Mouse (Mus musculus): ENCODE data around the gene Aqp1. TPM values are rescaled to one million over a fixed set of nuclear protein-coding genes. Genes with fewer than 3 reads are reported as not detected.
A peak's percentile ranks its signal among the peaks of the same experiment; 100 is the strongest.

Gene Aqp1
- polyA plus RNA-seq (2014; fragmentation: Nextera tagmentation; extraction: Ambion mirVana), result 3.6 and 6.5 TPM in 2 replicates

DNA sequence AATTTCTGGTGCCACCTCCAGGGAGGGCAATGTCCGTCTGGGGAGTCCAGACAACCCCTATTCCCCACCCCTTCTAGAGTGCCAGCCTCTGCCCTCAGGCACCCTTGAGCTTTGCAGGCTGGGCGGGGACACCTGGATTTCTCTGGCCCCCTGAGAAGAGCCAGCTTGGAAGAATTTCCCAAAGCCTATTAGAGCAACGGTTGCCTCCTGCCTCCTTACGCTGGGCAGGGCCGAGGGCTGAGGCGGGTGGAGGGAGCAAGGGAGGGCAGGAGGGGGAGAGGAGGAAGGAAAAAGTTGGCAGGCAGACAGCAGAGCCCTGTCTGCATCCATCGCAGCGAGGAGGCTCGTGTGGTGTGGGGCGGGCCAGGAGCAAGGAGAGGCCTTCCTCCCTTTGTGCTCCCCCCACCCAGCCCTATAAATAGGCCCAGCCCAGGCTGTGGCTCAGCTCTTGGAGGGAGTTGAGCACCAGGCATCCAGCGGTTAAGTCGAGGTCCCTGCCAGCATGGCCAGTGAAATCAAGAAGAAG, at the start of gene Aqp1:
Aqp1 (plus strand) TSS at position 444 of the 526 bp plus-strand sequence.
- H3K4me2 ChIP-seq (replicated peaks), result no peak within 1 kb of the TSS
- DNase-seq (ENCODE audit: low spot score) (peak; percentile 43), ATAC-seq (ENCODE audit: low FRiP score) (peak; percentile 82)
- peaks cover 25% of the 10 kb centered on the region; the same call in 1 of the 2 replicates for H3K4me1 ChIP-seq (replicated peaks; ENCODE audit: control insufficient read depth, insufficient read depth, low read length)
- no peak within 1 kb of the TSS for H3K27ac ChIP-seq
- H3K4me3 ChIP-seq (replicated peaks; ENCODE audit: low read length), result no peak within 1 kb of the TSS
- no peaks in the 10 kb centered on the region for H3K27me3 ChIP-seq (ENCODE audit: control insufficient read depth, insufficient read depth, low read length)
- no peaks in the 10 kb centered on the region for H3K9me3 ChIP-seq (ENCODE audit: control insufficient read depth, low read length)
- no peaks in the 10 kb centered on the region for H3K36me3 ChIP-seq (replicated peaks; ENCODE audit: control insufficient read depth, insufficient read depth)
- no peak within 1 kb of the TSS for H3K9ac ChIP-seq
- 23% methylated on average over 12 of the region's 12 CpGs for WGBS

DNA sequence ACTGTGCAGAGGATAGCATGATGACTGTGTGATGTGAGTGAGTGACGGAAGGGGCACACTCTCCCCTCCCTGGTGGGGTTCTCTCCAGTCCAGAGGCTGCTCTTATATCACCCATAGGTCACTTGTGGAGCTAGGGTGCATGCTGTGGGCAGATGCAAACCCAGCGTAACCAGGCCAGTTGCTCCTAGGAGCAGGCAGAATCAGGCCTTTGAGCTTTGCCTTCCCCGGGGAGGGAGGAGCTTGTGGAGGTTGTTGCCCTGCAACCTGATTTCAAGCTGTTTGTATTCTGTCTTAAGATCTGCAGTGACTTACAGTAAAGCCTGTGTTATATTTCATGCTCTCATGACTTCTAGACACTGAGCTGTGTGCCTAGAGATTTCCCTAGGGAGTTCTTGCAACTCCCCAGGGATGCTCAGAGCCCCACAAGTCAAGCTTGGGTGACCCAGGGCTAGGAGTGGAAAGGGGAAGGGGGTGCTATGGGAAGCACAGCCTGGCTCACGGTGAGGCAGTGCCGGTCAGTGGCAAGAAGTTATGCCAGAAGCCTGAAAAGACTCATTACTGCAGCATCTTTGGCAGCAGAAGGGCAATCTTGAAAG, 48.1 kb upstream of the Aqp1 start:
- WGBS, result 76% methylated on average over 5 of the region's 5 CpGs
- Histone ChIP-seq H3K4me3 (replicated peaks; ENCODE audit: low read length) (no peak overlapping the region), H3K4me1 (replicated peaks; ENCODE audit: control insufficient read depth, insufficient read depth, low read length) (no peaks in the 10 kb centered on the region), H3K9me3 (ENCODE audit: control insufficient read depth, low read length) (no peaks in the 10 kb centered on the region), H3K27me3 (ENCODE audit: control insufficient read depth, insufficient read depth, low read length) (no peaks in the 10 kb centered on the region), H3K27ac (no peak overlapping the region), H3K36me3 (replicated peaks; ENCODE audit: control insufficient read depth, insufficient read depth) (no peaks in the 10 kb centered on the region), H3K9ac (no peak overlapping the region), H3K4me2 (replicated peaks) (no peak overlapping the region)
- DNase-seq (ENCODE audit: low spot score), result no peak
- no peak for ATAC-seq (ENCODE audit: low FRiP score)

DNA sequence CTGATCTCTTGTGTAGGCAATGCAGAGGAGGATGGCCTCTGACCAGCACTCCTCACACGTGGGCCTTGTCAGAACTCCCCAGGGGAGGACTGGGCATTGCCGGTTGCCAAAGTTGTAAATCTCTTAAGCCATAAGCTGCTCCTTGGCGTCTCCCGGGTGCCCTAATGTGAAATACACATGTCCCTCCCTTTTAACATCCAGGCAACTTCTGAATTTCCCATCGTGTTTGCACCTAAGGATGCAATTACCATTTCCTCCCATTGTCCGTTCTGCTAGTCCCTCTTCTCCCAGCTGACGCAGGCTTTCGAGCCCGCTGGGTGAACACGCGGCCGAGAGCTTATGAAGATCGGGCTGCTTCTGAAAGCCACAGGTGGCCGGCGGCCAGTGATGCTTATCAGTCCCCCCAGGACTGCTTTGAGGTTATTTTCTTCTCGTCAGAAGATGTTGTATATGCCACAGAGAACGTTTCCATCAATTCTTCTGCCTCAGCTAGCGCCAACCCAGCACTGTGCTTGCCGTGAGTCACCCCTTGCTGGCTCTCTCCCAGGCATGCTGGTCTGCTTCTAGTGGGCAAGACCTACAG, 41.6 kb upstream of the Aqp1 start:
- ATAC-seq (ENCODE audit: low FRiP score), result no peak
- no peaks in the 10 kb centered on the region for H3K4me1 ChIP-seq (replicated peaks; ENCODE audit: control insufficient read depth, insufficient read depth, low read length)
- H3K4me2 ChIP-seq (replicated peaks), result no peak overlapping the region
- 62% methylated on average over 19 of the region's 19 CpGs for WGBS
- no peak overlapping the region for H3K27ac ChIP-seq
- peaks cover 13% of the 10 kb centered on the region; the same call in 1 of the 2 replicates for H3K36me3 ChIP-seq (replicated peaks; ENCODE audit: control insufficient read depth, insufficient read depth)
- DNase-seq (ENCODE audit: low spot score), result no peak
- H3K4me3 ChIP-seq (replicated peaks; ENCODE audit: low read length), result no peak overlapping the region
- no peaks in the 10 kb centered on the region for H3K9me3 ChIP-seq (ENCODE audit: control insufficient read depth, low read length)
- H3K27me3 ChIP-seq (ENCODE audit: control insufficient read depth, insufficient read depth, low read length), result no peaks in the 10 kb centered on the region
- H3K9ac ChIP-seq, result no peak overlapping the region

DNA sequence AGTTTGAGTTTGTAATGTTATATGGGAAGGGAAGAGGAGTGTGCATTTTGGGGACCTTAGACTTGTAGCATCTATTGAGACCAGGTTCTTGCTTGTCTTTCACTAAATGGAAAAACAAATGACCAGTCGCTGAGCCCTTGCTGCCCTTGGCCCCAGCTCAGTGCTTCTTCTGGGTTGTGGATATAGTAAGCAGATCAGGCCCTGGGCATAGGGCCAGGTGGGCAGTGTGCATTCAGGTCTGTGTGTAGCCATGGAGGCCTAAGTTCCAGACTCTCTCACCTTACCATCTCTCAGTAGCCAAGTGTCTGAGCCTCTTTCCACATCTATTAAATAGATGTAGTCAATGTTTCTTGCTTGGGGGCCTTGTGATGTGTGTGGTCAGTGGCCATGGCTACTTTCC, 40.9 kb upstream of the Aqp1 start:
- Histone ChIP-seq H3K9ac (no peak overlapping the region), H3K4me2 (replicated peaks) (no peak overlapping the region), H3K9me3 (ENCODE audit: control insufficient read depth, low read length) (no peaks in the 10 kb centered on the region), H3K4me3 (replicated peaks; ENCODE audit: low read length) (no peak overlapping the region), H3K36me3 (replicated peaks; ENCODE audit: control insufficient read depth, insufficient read depth) (peaks cover 17% of the 10 kb centered on the region; the same call in 1 of the 2 replicates), H3K27ac (no peak overlapping the region), H3K4me1 (replicated peaks; ENCODE audit: control insufficient read depth, insufficient read depth, low read length) (no peaks in the 10 kb centered on the region), H3K27me3 (ENCODE audit: control insufficient read depth, insufficient read depth, low read length) (no peaks in the 10 kb centered on the region)
- WGBS, result 88% methylated on average over 1 of the region's 1 CpGs
- no peak for DNase-seq (ENCODE audit: low spot score)
- no peak for ATAC-seq (ENCODE audit: low FRiP score)

DNA sequence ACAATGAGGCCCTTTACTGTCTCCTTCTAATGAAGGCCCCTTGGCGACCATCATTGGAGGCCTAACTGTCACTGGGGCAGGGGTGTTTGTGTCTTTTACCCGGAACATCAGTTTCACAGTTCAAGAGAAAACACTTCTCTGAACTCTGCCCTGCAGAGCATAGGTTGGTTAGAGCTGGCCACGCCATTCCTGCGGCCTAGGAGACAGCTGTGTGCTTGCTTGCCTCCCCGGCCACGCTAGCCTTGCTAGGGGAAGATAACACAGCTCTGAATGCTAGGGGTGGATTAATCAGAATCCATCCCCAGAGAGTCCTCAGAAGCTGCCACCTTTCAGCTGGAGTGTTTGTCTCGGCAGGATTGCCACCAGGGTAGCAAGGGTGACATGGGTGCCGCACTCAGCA, 36.8 kb upstream of the Aqp1 start:
- 93% methylated on average over 8 of the region's 8 CpGs for WGBS
- H3K4me3 ChIP-seq (replicated peaks; ENCODE audit: low read length), result no peak overlapping the region

DNA sequence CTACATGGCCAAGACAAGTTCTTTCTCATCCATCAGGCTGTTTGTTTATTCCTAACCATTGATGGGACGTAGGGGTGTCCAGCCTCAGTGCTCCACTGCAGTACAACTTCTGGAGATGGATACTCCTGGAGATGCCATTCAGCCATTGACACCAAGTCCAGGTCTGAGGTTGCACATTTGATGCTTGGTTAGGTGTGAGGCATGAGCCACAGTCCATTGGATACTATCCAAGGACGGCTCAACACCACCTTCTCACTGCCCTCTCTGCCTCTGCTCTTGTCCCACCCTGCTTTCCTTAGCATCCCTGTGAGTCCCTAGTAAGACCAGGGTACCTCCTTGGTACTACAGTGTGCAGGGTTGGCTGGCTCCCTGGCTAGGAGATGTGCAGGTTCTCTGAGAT, 36.3 kb upstream of the Aqp1 start:
- DNase-seq (ENCODE audit: low spot score) (no peak), ATAC-seq (ENCODE audit: low FRiP score) (no peak)
- no peaks in the 10 kb centered on the region for H3K4me1 ChIP-seq (replicated peaks; ENCODE audit: control insufficient read depth, insufficient read depth, low read length)
- H3K27me3 ChIP-seq (ENCODE audit: control insufficient read depth, insufficient read depth, low read length), result no peaks in the 10 kb centered on the region
- no peak overlapping the region for H3K9ac ChIP-seq
- WGBS, result 92% methylated on average over 2 of the region's 2 CpGs
- no peak overlapping the region for H3K27ac ChIP-seq
- H3K36me3 ChIP-seq (replicated peaks; ENCODE audit: control insufficient read depth, insufficient read depth), result peaks cover 17% of the 10 kb centered on the region; the same call in 1 of the 2 replicates
- H3K4me3 ChIP-seq (replicated peaks; ENCODE audit: low read length), result no peak overlapping the region
- H3K4me2 ChIP-seq (replicated peaks), result no peak overlapping the region
- no peaks in the 10 kb centered on the region for H3K9me3 ChIP-seq (ENCODE audit: control insufficient read depth, low read length)

More for the DNA sequence above, 36.8 kb upstream of the Aqp1 start:
- Histone ChIP-seq H3K9ac (no peak overlapping the region), H3K27me3 (ENCODE audit: control insufficient read depth, insufficient read depth, low read length) (no peaks in the 10 kb centered on the region), H3K4me1 (replicated peaks; ENCODE audit: control insufficient read depth, insufficient read depth, low read length) (no peaks in the 10 kb centered on the region), H3K27ac (no peak overlapping the region), H3K9me3 (ENCODE audit: control insufficient read depth, low read length) (no peaks in the 10 kb centered on the region), H3K36me3 (replicated peaks; ENCODE audit: control insufficient read depth, insufficient read depth) (peaks cover 17% of the 10 kb centered on the region; the same call in 1 of the 2 replicates), H3K4me2 (replicated peaks) (no peak overlapping the region)
- ATAC-seq (ENCODE audit: low FRiP score) (no peak), DNase-seq (ENCODE audit: low spot score) (no peak)

DNA sequence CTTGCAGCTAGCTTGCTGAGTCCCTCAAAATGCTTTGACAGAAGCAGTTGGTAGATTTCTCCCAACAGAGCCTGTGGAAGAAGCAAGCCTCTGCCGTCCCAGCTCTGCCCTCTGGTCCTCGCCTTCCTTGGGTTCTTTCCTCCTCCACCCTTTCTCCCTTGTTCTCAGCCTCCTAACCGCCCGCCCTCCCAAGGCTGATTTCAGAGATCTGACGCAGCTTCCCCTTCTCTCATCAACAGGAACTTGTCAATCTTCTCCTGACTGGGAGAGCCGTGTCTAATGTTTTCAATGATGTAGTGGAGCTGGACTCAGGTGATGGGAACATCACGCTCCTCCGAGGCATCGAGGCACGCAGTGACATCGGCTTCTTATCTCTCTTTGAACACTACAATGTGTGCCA, 35.5 kb upstream of the Aqp1 start:
- no peak for DNase-seq (ENCODE audit: low spot score)
- Histone ChIP-seq H3K36me3 (replicated peaks; ENCODE audit: control insufficient read depth, insufficient read depth) (peaks cover 17% of the 10 kb centered on the region; the same call in 1 of the 2 replicates), H3K4me2 (replicated peaks) (no peak overlapping the region), H3K27me3 (ENCODE audit: control insufficient read depth, insufficient read depth, low read length) (no peaks in the 10 kb centered on the region), H3K27ac (no peak overlapping the region), H3K9ac (no peak overlapping the region), H3K4me3 (replicated peaks; ENCODE audit: low read length) (no peak overlapping the region), H3K4me1 (replicated peaks; ENCODE audit: control insufficient read depth, insufficient read depth, low read length) (no peaks in the 10 kb centered on the region), H3K9me3 (ENCODE audit: control insufficient read depth, low read length) (no peaks in the 10 kb centered on the region)
- 82% methylated on average over 11 of the region's 11 CpGs for WGBS
- no peak for ATAC-seq (ENCODE audit: low FRiP score)

DNA sequence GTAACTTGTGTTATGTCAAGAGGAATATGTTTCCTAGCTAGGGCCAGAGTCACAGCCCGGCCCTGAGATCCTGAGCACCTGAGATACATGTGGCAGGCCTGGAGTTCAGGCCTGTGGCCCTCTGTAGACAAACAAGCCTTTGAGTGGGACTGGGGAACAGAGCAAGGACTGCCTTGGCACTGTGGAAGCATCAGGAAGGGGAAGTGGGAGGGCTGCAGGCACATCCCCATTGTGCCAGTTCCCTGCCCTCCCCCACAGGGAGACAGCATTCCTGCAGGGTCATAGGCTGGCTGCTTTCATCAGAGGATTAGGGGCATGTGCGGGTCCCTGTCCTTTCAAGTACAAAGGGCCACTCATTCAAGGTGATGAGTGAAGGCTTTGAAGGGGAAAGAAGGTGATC, 26.1 kb upstream of the Aqp1 start:
- Histone ChIP-seq H3K36me3 (replicated peaks; ENCODE audit: control insufficient read depth, insufficient read depth) (no peaks in the 10 kb centered on the region), H3K4me2 (replicated peaks) (no peak overlapping the region), H3K27me3 (ENCODE audit: control insufficient read depth, insufficient read depth, low read length) (no peaks in the 10 kb centered on the region), H3K9ac (no peak overlapping the region), H3K27ac (no peak overlapping the region), H3K9me3 (ENCODE audit: control insufficient read depth, low read length) (no peaks in the 10 kb centered on the region), H3K4me3 (replicated peaks; ENCODE audit: low read length) (no peak overlapping the region), H3K4me1 (replicated peaks; ENCODE audit: control insufficient read depth, insufficient read depth, low read length) (no peaks in the 10 kb centered on the region)
- no peak for DNase-seq (ENCODE audit: low spot score)
- WGBS, result 57% methylated on average over 2 of the region's 2 CpGs
- ATAC-seq (ENCODE audit: low FRiP score), result no peak

DNA sequence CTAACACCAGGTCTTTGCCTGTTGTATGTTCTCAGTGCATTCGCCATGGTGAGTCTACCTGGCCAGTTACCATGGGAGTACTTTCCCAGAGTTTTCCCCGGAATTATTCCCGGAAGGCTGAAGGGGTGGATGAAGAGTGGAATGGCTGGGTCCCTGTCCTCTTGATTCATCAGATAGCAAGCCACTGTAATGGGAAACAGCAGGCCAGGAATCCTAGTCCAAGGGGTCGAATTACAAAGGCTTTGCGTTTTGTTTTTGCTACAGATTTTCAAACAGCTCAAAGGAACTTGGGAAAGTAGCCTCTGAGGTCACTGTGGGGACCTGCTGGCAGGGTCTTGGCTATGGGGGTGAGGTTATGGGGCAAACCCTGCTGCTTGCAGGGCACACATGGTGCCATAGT, 24.3 kb upstream of the Aqp1 start:
- WGBS, result 71% methylated on average over 5 of the region's 5 CpGs
- Histone ChIP-seq H3K27me3 (ENCODE audit: control insufficient read depth, insufficient read depth, low read length) (no peaks in the 10 kb centered on the region), H3K27ac (no peak overlapping the region), H3K9ac (no peak overlapping the region), H3K4me2 (replicated peaks) (no peak overlapping the region), H3K4me1 (replicated peaks; ENCODE audit: control insufficient read depth, insufficient read depth, low read length) (no peaks in the 10 kb centered on the region), H3K4me3 (replicated peaks; ENCODE audit: low read length) (no peak overlapping the region), H3K9me3 (ENCODE audit: control insufficient read depth, low read length) (no peaks in the 10 kb centered on the region), H3K36me3 (replicated peaks; ENCODE audit: control insufficient read depth, insufficient read depth) (no peaks in the 10 kb centered on the region)
- ATAC-seq (ENCODE audit: low FRiP score) (no peak), DNase-seq (ENCODE audit: low spot score) (no peak)
